Mouse (Mus musculus): ENCODE results near the gene Ryr1. TPM values are rescaled to one million over a fixed set of nuclear protein-coding genes. Genes with fewer than 3 reads are reported as not detected.
"Not testable (repeated sequence)": the region's sequence is repeated elsewhere in the genome, so short reads cannot be mapped to it uniquely, and the experiment has no call there.

Gene Ryr1
- polyA plus RNA-seq, 1 experiment, result 0.08 TPM

- no peak for TF ChIP-seq CTCF (IDR thresholded peaks at IDR 0.05; ENCODE audit: low read depth, low read length)
- TF ChIP-seq POLR2A (IDR thresholded peaks at IDR 0.05; ENCODE audit: borderline replicate concordance, low read depth, low read length), result no peak
- no peaks in the 10 kb centered on the region for H3K4me1 ChIP-seq (ENCODE audit: control insufficient read depth, insufficient read depth, low read length)
- H3K27ac ChIP-seq (ENCODE audit: insufficient read depth, low read depth, low read length), result no peak overlapping the region
- H3K4me3 ChIP-seq (ENCODE audit: insufficient read depth, low read length), result no peak overlapping the region
Measured at GRCm38 (mm10) chr7:29067758-29068157, 57.2 kb downstream of the Ryr1 start.

GRCm38 (mm10) chr7:29063476-29063875 lies 61.5 kb downstream of the Ryr1 start:
- H3K27ac ChIP-seq (ENCODE audit: insufficient read depth, low read depth, low read length); H3K4me1 ChIP-seq (ENCODE audit: control insufficient read depth, insufficient read depth, low read length); H3K4me3 ChIP-seq (ENCODE audit: insufficient read depth, low read length): not testable (repeated sequence)

GRCm38 (mm10) chr7:29061522-29062037 lies 63.4 kb downstream of the Ryr1 start:
- TF ChIP-seq CTCF (IDR thresholded peaks at IDR 0.05; ENCODE audit: low read depth, low read length) (peak; percentile 86), POLR2A (IDR thresholded peaks at IDR 0.05; ENCODE audit: borderline replicate concordance, low read depth, low read length) (no peak)
- H3K4me1 ChIP-seq (ENCODE audit: control insufficient read depth, insufficient read depth, low read length), result no peaks in the 10 kb centered on the region
- H3K4me3 ChIP-seq (ENCODE audit: insufficient read depth, low read length), result no peak overlapping the region
- H3K27ac ChIP-seq (ENCODE audit: insufficient read depth, low read depth, low read length), result no peak overlapping the region

GRCm38 (mm10) chr7:29059445-29059844 lies 65.5 kb downstream of the Ryr1 start:
- H3K4me1 ChIP-seq (ENCODE audit: control insufficient read depth, insufficient read depth, low read length), result no peaks in the 10 kb centered on the region
- no peak overlapping the region for H3K27ac ChIP-seq (ENCODE audit: insufficient read depth, low read depth, low read length)
- no peak overlapping the region for H3K4me3 ChIP-seq (ENCODE audit: insufficient read depth, low read length)
- no peak for TF ChIP-seq CTCF (IDR thresholded peaks at IDR 0.05; ENCODE audit: low read depth, low read length)
- no peak for TF ChIP-seq POLR2A (IDR thresholded peaks at IDR 0.05; ENCODE audit: borderline replicate concordance, low read depth, low read length)

GRCm38 (mm10) chr7:29052821-29053220 lies 72.2 kb downstream of the Ryr1 start:
- H3K27ac ChIP-seq (ENCODE audit: insufficient read depth, low read depth, low read length), result no peak overlapping the region
- TF ChIP-seq CTCF (IDR thresholded peaks at IDR 0.05; ENCODE audit: low read depth, low read length) (no peak), POLR2A (IDR thresholded peaks at IDR 0.05; ENCODE audit: borderline replicate concordance, low read depth, low read length) (no peak)
- no peaks in the 10 kb centered on the region for H3K4me1 ChIP-seq (ENCODE audit: control insufficient read depth, insufficient read depth, low read length)
- no peak overlapping the region for H3K4me3 ChIP-seq (ENCODE audit: insufficient read depth, low read length)

- Histone ChIP-seq H3K27ac (ENCODE audit: insufficient read depth, low read depth, low read length) (no peak overlapping the region), H3K4me1 (ENCODE audit: control insufficient read depth, insufficient read depth, low read length) (no peaks in the 10 kb centered on the region), H3K4me3 (ENCODE audit: insufficient read depth, low read length) (no peak overlapping the region)
- TF ChIP-seq CTCF (IDR thresholded peaks at IDR 0.05; ENCODE audit: low read depth, low read length), result 0 out of 2 replicates have a peak, but pooled peaks have one; percentile 10
- TF ChIP-seq POLR2A (IDR thresholded peaks at IDR 0.05; ENCODE audit: borderline replicate concordance, low read depth, low read length), result no peak
Measured at GRCm38 (mm10) chr7:29050797-29051196, 74.2 kb downstream of the Ryr1 start.

GRCm38 (mm10) chr7:29048615-29049014 lies 76.4 kb downstream of the Ryr1 start:
- Histone ChIP-seq H3K4me1 (ENCODE audit: control insufficient read depth, insufficient read depth, low read length) (peaks cover 8% of the 10 kb centered on the region), H3K27ac (ENCODE audit: insufficient read depth, low read depth, low read length) (no peak overlapping the region), H3K4me3 (ENCODE audit: insufficient read depth, low read length) (no peak overlapping the region)
- no peak for TF ChIP-seq CTCF (IDR thresholded peaks at IDR 0.05; ENCODE audit: low read depth, low read length)
- TF ChIP-seq POLR2A (IDR thresholded peaks at IDR 0.05; ENCODE audit: borderline replicate concordance, low read depth, low read length), result no peak

GRCm38 (mm10) chr7:29048070-29048469 lies 76.9 kb downstream of the Ryr1 start:
- Histone ChIP-seq H3K4me3 (ENCODE audit: insufficient read depth, low read length) (no peak overlapping the region), H3K4me1 (ENCODE audit: control insufficient read depth, insufficient read depth, low read length) (peaks cover 8% of the 10 kb centered on the region)
- TF ChIP-seq POLR2A (IDR thresholded peaks at IDR 0.05; ENCODE audit: borderline replicate concordance, low read depth, low read length) (no peak), CTCF (IDR thresholded peaks at IDR 0.05; ENCODE audit: low read depth, low read length) (no peak)

GRCm38 (mm10) chr7:29046533-29046932 lies 78.4 kb downstream of the Ryr1 start:
- H3K4me1 ChIP-seq (ENCODE audit: control insufficient read depth, insufficient read depth, low read length), result peaks cover 15% of the 10 kb centered on the region
- no peak overlapping the region for H3K4me3 ChIP-seq (ENCODE audit: insufficient read depth, low read length)
- no peak for TF ChIP-seq CTCF (IDR thresholded peaks at IDR 0.05; ENCODE audit: low read depth, low read length)
- H3K27ac ChIP-seq (ENCODE audit: insufficient read depth, low read depth, low read length), result no peak overlapping the region

More at GRCm38 (mm10) chr7:29048070-29048469, 76.9 kb downstream of the Ryr1 start:
- H3K27ac ChIP-seq (ENCODE audit: insufficient read depth, low read depth, low read length), result no peak overlapping the region

- TF ChIP-seq POLR2A (IDR thresholded peaks at IDR 0.05; ENCODE audit: borderline replicate concordance, low read depth, low read length) (no peak), CTCF (IDR thresholded peaks at IDR 0.05; ENCODE audit: low read depth, low read length) (no peak)
- peak overlapping the region; percentile 96 for H3K27ac ChIP-seq (ENCODE audit: insufficient read depth, low read depth, low read length)
- no peak overlapping the region for H3K4me3 ChIP-seq (ENCODE audit: insufficient read depth, low read length)
- H3K4me1 ChIP-seq (ENCODE audit: control insufficient read depth, insufficient read depth, low read length), result peaks cover 15% of the 10 kb centered on the region
Measured at GRCm38 (mm10) chr7:29044302-29044701, 80.7 kb downstream of the Ryr1 start.

- TF ChIP-seq CTCF (IDR thresholded peaks at IDR 0.05; ENCODE audit: low read depth, low read length), result no peak
- no peak for TF ChIP-seq POLR2A (IDR thresholded peaks at IDR 0.05; ENCODE audit: borderline replicate concordance, low read depth, low read length)
- Histone ChIP-seq H3K4me3 (ENCODE audit: insufficient read depth, low read length) (peak overlapping the region; percentile 57), H3K4me1 (ENCODE audit: control insufficient read depth, insufficient read depth, low read length) (peaks cover 15% of the 10 kb centered on the region), H3K27ac (ENCODE audit: insufficient read depth, low read depth, low read length) (peak overlapping the region; percentile 96)
Measured at GRCm38 (mm10) chr7:29043674-29044057, 81.3 kb downstream of the Ryr1 start.

Data from bone marrow macrophage, adult 2 months (primary cell).